Mouse (Mus musculus) cerebellum, adult 2 months (tissue): ENCODE results near the gene Vmn2r7.

Experiments
- CTCF ChIP-seq: fragments of 200-500 bp; IDR thresholded peaks from 2 replicates; pipeline ENCODE4 v1.5.1; 2011; ENCODE audit warnings: low read depth, mild to moderate bottlenecking, control low read depth, low read length, moderate library complexity, borderline replicate concordance; ENCODE audit not compliant: insufficient read depth
- POLR2A ChIP-seq: fragments of 200-500 bp; IDR thresholded peaks from 2 replicates; pipeline ENCODE4 v1.6.1; 2011; ENCODE audit warnings: low read length, control low read depth, borderline replicate concordance; ENCODE audit not compliant: insufficient read depth

DNA sequence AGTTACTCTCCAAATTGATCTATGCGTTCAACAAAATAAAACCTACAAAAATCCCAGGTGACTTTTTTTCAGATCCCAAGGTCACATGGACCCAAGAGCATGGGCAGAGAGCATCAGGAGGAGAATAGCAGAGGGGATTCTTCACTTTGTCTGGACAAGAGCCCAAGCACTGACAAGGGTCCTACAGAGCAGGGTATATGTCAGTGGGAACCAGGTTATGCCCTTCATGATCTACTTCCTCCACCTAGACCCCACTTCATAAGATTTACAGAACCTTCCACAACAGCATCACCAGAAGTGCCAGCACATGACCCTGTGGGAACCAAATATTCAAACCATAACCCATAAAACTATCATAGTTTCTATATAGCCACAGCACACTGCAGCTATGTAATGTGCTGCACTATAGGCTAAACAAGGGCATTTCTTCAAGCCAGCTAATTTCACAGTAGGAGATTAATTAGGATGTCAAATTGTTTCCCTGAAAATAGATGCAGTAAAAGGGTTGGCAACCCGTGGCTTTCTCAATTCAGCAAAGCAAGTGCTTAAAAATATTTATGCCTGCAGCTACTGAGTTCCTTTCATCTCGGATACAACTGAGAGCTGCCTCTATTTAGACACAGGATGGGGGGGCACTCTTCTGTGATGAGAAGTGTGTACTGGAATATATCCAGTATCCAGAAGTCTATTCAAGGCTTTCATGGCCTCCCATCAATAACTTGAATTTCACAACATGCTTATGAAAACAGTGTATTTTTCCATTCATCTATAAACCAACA, 33.8 kb upstream of the Vmn2r7 start:
- no peak for TF ChIP-seq CTCF
- no peak for TF ChIP-seq POLR2A
